Mouse (Mus musculus) WW6 (cell line): Measurements from ENCODE around the gene Zfand4.
"Not testable (repeated sequence)": the region's sequence is repeated elsewhere in the genome, so short reads cannot be mapped to it uniquely, and the experiment has no call there.

Experiments
- DNase-seq: peaks from one replicate; pipeline ENCODE4 v3.0.0-alpha.2; 2013; ENCODE audit warnings: low read depth, low spot score

Zfand4 gene

GRCm38 (mm10) chr6:116264018-116264651, at the start of gene Zfand4:
TSS of gene Zfand4 (plus strand) at chr6:116264222.
- peak; percentile 87 for DNase-seq

- DNase-seq = no peak
Observed at GRCm38 (mm10) chr6:116227767-116228166, 36.3 kb upstream of the Zfand4 start.

GRCm38 (mm10) chr6:116228785-116229525, 35.1 kb upstream of the Zfand4 start:
- peak; percentile 40 for DNase-seq

GRCm38 (mm10) chr6:116234821-116235220, 29.2 kb upstream of the Zfand4 start:
- DNase-seq = not testable (repeated sequence)

- DNase-seq = no peak
Observed at GRCm38 (mm10) chr6:116235336-116235735, 28.7 kb upstream of the Zfand4 start.

- DNase-seq = no peak
Observed at GRCm38 (mm10) chr6:116238083-116238482, 25.9 kb upstream of the Zfand4 start.

- DNase-seq = no peak
Observed at GRCm38 (mm10) chr6:116240371-116240770, 23.7 kb upstream of the Zfand4 start.

- no peak for DNase-seq
Observed at GRCm38 (mm10) chr6:116259649-116260048, 4.4 kb upstream of the Zfand4 start.

GRCm38 (mm10) chr6:116260481-116260880, 3.5 kb upstream of the Zfand4 start:
- no peak for DNase-seq

GRCm38 (mm10) chr6:116262824-116263223, 1.2 kb upstream of the Zfand4 start:
- no peak for DNase-seq

GRCm38 (mm10) chr6:116264836-116265235, 814 bp downstream of the Zfand4 start:
- no peak for DNase-seq

- no peak for DNase-seq
Observed at GRCm38 (mm10) chr6:116265603-116266002, 1.6 kb downstream of the Zfand4 start.

- peak; percentile 66 for DNase-seq
Observed at GRCm38 (mm10) chr6:116266273-116267109, 2.5 kb downstream of the Zfand4 start.

- DNase-seq = no peak
Observed at GRCm38 (mm10) chr6:116267110-116267423, 3.0 kb downstream of the Zfand4 start.

- DNase-seq = no peak
Observed at GRCm38 (mm10) chr6:116275695-116276094, 11.7 kb downstream of the Zfand4 start.

- no peak for DNase-seq
Observed at GRCm38 (mm10) chr6:116278679-116279317, 14.8 kb downstream of the Zfand4 start.

- DNase-seq = no peak
Observed at GRCm38 (mm10) chr6:116281014-116281413, 17.0 kb downstream of the Zfand4 start.

GRCm38 (mm10) chr6:116282546-116282945, 18.5 kb downstream of the Zfand4 start:
- no peak for DNase-seq

- DNase-seq = no peak
Observed at GRCm38 (mm10) chr6:116283280-116283679, 19.3 kb downstream of the Zfand4 start.

- no peak for DNase-seq
Observed at GRCm38 (mm10) chr6:116286321-116286720, 22.3 kb downstream of the Zfand4 start.

GRCm38 (mm10) chr6:116286870-116287575, 23.0 kb downstream of the Zfand4 start:
- no peak for DNase-seq
